Mouse (Mus musculus) limb, embryonic 14.5 days (tissue): ENCODE measurements at regions not wholly inside any gene's neighbourhood (a gene's known extent, or its start where the extent isn't known, plus 50 kb on each side); places are given as distances from the start of the nearest gene placed in this dataset.

Experiments used
- ATAC-seq: fragments of 200-750 bp; cut with Nextera tagmentation; 2 replicates; pipeline ENCODE4 v1.8.0; 2017; ENCODE audit warnings: low read depth, moderate number of reproducible peaks, moderate TSS enrichment; ENCODE audit not compliant: low FRiP score
- DNase-seq: peaks from one replicate; pipeline ENCODE4 v3.0.0-alpha.2; 2015; ENCODE audit warnings: low spot score
- H3K27ac ChIP-seq: fragments of 300-500 bp; sonication (generic); replicated peaks from 2 replicates; pipeline ENCODE4 v1.5.1; 2014; ENCODE audit warnings: low read depth, mild to moderate bottlenecking, low read length, moderate library complexity, mixed read lengths
- H3K27me3 ChIP-seq: fragments of 300-500 bp; sonication (generic); 2 replicates; pipeline ENCODE4 v1.6.1; 2014; ENCODE audit warnings: low read length, mixed read lengths; ENCODE audit not compliant: control insufficient read depth, insufficient read depth
- H3K36me3 ChIP-seq: fragments of 300-500 bp; sonication (generic); 2 replicates; pipeline ENCODE4 v1.6.1; 2014; ENCODE audit warnings: mild to moderate bottlenecking, low read length, moderate library complexity, mixed read lengths; ENCODE audit not compliant: control insufficient read depth, insufficient read depth
- H3K4me1 ChIP-seq: fragments of 300-500 bp; sonication (generic); 2 replicates; pipeline ENCODE4 v1.6.1; 2014; ENCODE audit warnings: antibody characterized with exemption, low read length, mixed read lengths; ENCODE audit not compliant: control insufficient read depth, insufficient read depth
- H3K4me2 ChIP-seq: fragments of 300-500 bp; sonication (generic); replicated peaks from 2 replicates; pipeline ENCODE4 v1.6.1; 2014; ENCODE audit warnings: low read depth, mild to moderate bottlenecking, low read length, moderate library complexity; ENCODE audit not compliant: severe bottlenecking
- H3K4me3 ChIP-seq: fragments of 300-500 bp; sonication (generic); replicated peaks from 2 replicates; pipeline ENCODE4 v1.5.1; 2014; ENCODE audit warnings: low read length
- H3K9ac ChIP-seq: fragments of 300-500 bp; sonication (generic); 2 replicates; pipeline ENCODE4 v1.6.1; 2014; ENCODE audit warnings: mild to moderate bottlenecking, low read depth, low read length, moderate library complexity; ENCODE audit not compliant: severe bottlenecking
- H3K9me3 ChIP-seq: fragments of 300-500 bp; sonication (generic); 2 replicates; pipeline ENCODE4 v1.6.1; 2016; ENCODE audit warnings: low read length; ENCODE audit not compliant: control insufficient read depth
- POLR2A ChIP-seq: fragments of 200-500 bp; IDR thresholded peaks from 2 replicates; pipeline ENCODE4 v1.8.0; 2012; ENCODE audit warnings: inconsistent platforms, mild to moderate bottlenecking, moderate library complexity, borderline replicate concordance; ENCODE audit not compliant: insufficient read depth, insufficient read length; ENCODE audit errors: extremely low read depth
- WGBS: fragments of 180-500 bp; shearing (Covaris S2); extraction: QIAGEN DNeasy Blood & Tissue Kit; methylation state at CpG from one replicate; pipeline ENCODE4 v1.1.7; 2014; 5-methylcytosine and 5-hydroxymethylcytosine counted together

- DNase-seq (no peak), ATAC-seq (no peak)
- TF ChIP-seq POLR2A: no peak
- H3K9me3 ChIP-seq: no peaks in the 10 kb centered on the region
- H3K4me3 ChIP-seq: no peak overlapping the region
- H3K4me2 ChIP-seq: no peak overlapping the region
- H3K36me3 ChIP-seq: no peaks in the 10 kb centered on the region
- no peak overlapping the region for H3K9ac ChIP-seq
- H3K4me1 ChIP-seq: no peaks in the 10 kb centered on the region
- H3K27ac ChIP-seq: no peak overlapping the region
- H3K27me3 ChIP-seq: no peaks in the 10 kb centered on the region
- WGBS: 11% methylated on average over 4 of the region's 4 CpGs
These were observed 142.1 kb upstream of the Slc22a12 start for GRCm38 (mm10) chr19:6684921-6685320.

GRCm38 (mm10) chr19:6679392-6680307 lies 136.8 kb upstream of the Slc22a12 start:
- no peak overlapping the region for H3K4me2 ChIP-seq

GRCm38 (mm10) chr19:6677511-6677910 lies 134.7 kb upstream of the Slc22a12 start:
- Histone ChIP-seq H3K27ac (no peak overlapping the region), H3K27me3 (no peaks in the 10 kb centered on the region), H3K4me3 (no peak overlapping the region), H3K9ac (no peak overlapping the region), H3K4me1 (no peaks in the 10 kb centered on the region), H3K9me3 (no peaks in the 10 kb centered on the region), H3K36me3 (no peaks in the 10 kb centered on the region), H3K4me2 (no peak overlapping the region)
- DNase-seq (no peak), ATAC-seq (no peak)
- 75% methylated on average over 12 of the region's 12 CpGs for WGBS
- no peak for TF ChIP-seq POLR2A

More at GRCm38 (mm10) chr19:6679392-6680307, 136.8 kb upstream of the Slc22a12 start:
- Histone ChIP-seq H3K4me3 (no peak overlapping the region), H3K36me3 (no peaks in the 10 kb centered on the region), H3K9me3 (no peaks in the 10 kb centered on the region), H3K27me3 (no peaks in the 10 kb centered on the region), H3K4me1 (no peaks in the 10 kb centered on the region), H3K27ac (no peak overlapping the region), H3K9ac (no peak overlapping the region)
- TF ChIP-seq POLR2A: no peak
- no peak for ATAC-seq
- no peak for DNase-seq
- 46% methylated on average over 12 of the region's 14 CpGs for WGBS

GRCm38 (mm10) chr19:6675586-6675985 lies 132.8 kb upstream of the Slc22a12 start:
- no peaks in the 10 kb centered on the region for H3K9me3 ChIP-seq
- H3K9ac ChIP-seq: no peak overlapping the region
- TF ChIP-seq POLR2A: no peak
- no peak overlapping the region for H3K4me2 ChIP-seq
- no peaks in the 10 kb centered on the region for H3K36me3 ChIP-seq
- no peaks in the 10 kb centered on the region for H3K4me1 ChIP-seq
- 51% methylated on average over 3 of the region's 3 CpGs for WGBS
- H3K27me3 ChIP-seq: no peaks in the 10 kb centered on the region
- no peak for ATAC-seq
- DNase-seq: no peak
- H3K27ac ChIP-seq: no peak overlapping the region
- H3K4me3 ChIP-seq: no peak overlapping the region

- H3K4me1 ChIP-seq: no peaks in the 10 kb centered on the region
- no peak for TF ChIP-seq POLR2A
- WGBS: 81% methylated on average over 6 of the region's 6 CpGs
- no peaks in the 10 kb centered on the region for H3K9me3 ChIP-seq
- H3K9ac ChIP-seq: no peak overlapping the region
- H3K4me2 ChIP-seq: no peak overlapping the region
- no peak for ATAC-seq
- H3K36me3 ChIP-seq: no peaks in the 10 kb centered on the region
- DNase-seq: no peak
- no peak overlapping the region for H3K4me3 ChIP-seq
- H3K27ac ChIP-seq: no peak overlapping the region
- no peaks in the 10 kb centered on the region for H3K27me3 ChIP-seq
These were observed 128.9 kb upstream of the Slc22a12 start for GRCm38 (mm10) chr19:6671696-6672095.

- TF ChIP-seq POLR2A: no peak
- H3K27ac ChIP-seq: no peak overlapping the region
- ATAC-seq: no peak
- no peaks in the 10 kb centered on the region for H3K4me1 ChIP-seq
- DNase-seq: no peak
- H3K36me3 ChIP-seq: no peaks in the 10 kb centered on the region
- no peak overlapping the region for H3K4me2 ChIP-seq
- no peaks in the 10 kb centered on the region for H3K9me3 ChIP-seq
- no peak overlapping the region for H3K9ac ChIP-seq
- WGBS: 71% methylated on average over 8 of the region's 8 CpGs
- no peak overlapping the region for H3K4me3 ChIP-seq
- no peaks in the 10 kb centered on the region for H3K27me3 ChIP-seq
These were observed 127.0 kb upstream of the Slc22a12 start for GRCm38 (mm10) chr19:6669881-6670280.
